Mouse (Mus musculus): ENCODE data around the gene Alcam.

Gene Alcam

DNA sequence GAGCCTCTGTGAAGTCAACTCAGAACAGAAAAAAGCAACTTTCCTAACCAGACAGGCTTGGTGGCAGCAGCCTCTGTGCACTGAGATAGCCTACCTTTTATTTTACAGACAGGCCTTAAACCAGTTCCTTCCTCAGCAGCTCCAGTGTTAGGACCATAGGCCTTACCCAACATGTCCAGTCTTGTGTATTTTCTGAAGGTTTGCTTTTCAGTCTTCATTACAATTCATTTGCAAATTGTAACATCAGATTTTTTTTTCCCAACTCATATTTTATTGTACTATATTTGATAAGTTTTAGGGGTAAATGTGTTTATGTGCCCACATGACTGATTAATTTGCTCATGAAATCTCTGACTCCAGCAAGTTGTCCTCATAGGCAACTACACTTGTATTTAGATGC, 14.3 kb downstream of the Alcam start:
- DNase-seq = no peak

DNA sequence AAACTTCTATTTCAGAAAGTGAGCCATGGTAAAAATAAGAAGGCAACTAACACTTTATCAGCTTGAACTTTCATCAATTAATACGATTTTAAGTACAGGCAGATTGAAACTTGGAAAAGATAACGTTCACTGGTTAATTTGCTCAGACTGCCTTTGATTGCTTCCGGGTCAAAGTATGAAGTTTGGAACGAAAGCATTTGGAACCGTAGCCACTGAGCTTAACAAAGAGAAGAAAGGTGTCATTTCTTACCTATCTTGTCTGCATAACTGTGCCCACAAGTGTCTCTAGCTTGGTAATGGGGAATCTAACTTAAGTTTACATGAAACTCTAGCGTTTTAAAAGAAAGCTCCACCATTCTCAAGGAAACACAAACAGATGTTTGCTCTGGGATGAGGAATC, 14.9 kb downstream of the Alcam start:
- no peak for DNase-seq

DNA sequence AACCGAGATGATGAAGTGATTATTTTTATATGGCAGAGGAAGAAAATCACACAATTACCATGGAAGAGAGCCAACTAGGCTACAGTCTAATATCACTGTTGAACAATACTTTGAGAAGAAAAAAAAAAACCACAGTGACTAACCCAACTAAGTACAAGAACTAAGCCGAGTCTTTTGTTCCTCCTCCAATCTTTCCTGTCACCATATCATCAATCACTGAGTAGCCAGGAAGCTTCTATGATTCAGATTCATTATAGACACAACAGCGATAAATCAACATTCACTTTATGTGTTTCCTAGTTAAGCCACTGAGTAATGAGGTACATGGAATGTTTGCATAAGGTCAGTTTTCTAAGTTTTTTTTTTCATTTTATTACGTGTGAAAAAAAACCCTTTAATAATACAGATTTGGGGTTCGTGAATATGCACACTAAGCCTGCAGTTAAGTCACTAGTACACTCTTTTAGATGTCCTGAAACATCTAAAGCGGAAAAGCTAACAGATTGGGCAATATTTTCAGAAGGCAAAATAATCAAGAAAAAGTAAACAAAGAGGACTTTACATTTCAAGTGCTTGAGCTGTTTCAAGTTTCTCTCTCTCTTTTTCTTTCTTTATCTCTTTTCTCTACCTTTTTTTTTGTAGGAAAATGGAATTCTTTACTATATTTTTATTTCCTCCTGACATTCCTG, 15.5 kb downstream of the Alcam start:
- no peak for DNase-seq

DNA sequence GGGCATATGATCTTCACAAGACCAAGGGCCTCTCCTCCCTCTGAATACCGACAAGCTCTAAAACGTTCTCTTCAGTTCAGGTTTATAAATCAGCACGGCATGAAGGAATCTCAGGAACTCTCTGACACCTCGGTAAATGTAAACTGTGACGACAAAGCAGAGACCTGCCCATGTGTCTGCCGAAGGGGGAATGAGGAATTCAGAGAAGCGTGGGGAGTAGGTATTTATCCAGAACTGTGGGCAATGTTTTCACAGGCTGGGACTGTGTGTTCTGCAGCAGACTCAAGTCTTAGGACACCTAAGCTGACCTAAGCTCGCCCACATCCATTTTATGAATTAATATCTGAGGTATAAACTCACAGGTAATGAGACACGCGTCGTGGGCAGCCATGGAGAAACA, 20.7 kb downstream of the Alcam start:
- DNase-seq = peak in 1 of 2 experiments; percentile 34

DNA sequence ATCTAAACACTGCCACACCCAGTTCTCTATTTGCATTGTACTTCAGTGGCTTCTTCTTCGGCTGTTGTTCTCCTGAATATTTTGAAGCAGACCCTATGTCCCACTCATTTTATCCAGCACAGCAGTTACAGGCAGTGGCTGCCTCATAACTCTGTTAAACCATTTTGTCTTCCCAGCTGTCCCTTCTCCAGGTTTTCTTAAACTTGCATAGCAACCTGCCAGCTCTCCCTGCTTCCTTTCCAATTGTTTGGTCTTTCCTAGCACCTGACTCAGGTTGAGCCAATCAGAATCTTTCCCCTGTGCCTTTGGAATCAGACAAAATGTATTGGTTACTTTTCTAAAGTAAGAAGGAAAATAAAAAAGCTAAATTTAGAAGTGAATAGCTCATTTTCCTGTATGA, 21.8 kb downstream of the Alcam start:
- DNase-seq = no peak

DNA sequence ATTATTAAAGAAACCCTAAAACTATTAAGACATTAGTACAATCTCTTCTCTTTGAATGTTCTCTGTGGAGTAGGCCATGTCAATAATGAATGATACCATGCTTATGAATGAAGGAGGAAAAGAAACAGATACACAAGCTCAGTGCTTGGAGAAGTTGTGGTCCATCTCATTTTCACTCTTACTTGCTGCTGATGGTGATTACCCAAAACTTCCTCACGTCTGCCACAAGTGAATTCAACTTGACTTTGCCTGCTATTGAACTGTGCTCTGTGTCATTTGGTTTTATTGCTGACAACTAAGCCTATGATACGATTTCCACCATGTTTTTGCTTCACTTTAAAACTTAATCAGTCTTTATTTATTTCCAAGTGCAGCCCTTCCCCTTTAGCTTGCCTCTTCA, 22.3 kb downstream of the Alcam start:
- DNase-seq = no peak

DNA sequence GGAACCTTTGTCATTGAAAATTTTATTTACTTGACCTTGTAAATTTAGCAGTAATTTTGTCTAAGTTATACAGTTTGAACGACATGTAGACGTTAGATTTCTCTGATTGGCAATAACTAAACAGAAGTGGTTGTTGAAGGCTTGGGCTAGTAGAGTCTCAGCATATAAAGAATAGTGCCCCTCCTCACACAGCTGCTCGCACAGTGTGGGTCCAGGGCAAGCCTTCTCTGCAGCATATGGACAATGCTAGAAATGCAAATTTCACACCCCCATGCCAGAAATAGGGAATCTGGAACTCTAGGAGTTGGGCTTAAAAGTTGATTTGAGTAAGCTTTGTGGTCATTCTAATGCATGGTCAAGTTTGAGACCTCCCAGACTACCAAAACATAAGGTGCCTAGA, 23.8 kb downstream of the Alcam start:
- no peak for DNase-seq

DNA sequence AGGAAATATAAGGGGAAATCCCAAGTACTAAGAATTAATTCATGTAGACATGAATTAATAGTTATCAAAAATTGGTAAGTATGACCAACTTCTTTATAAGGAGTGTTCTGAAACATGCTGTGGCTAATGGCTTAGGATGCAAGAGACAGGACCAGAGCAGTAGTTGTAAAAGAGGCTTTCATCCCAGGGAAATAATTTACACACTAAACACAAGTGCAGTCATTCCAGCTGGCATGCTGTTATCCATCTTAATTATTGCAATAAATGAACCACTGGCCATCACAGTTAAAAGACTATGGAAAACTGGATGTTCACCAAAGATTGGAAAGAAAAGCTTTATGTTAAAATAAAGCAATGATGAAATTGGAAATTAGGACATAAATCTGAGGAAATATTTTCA, 24.2 kb downstream of the Alcam start:
- DNase-seq = no peak

DNA sequence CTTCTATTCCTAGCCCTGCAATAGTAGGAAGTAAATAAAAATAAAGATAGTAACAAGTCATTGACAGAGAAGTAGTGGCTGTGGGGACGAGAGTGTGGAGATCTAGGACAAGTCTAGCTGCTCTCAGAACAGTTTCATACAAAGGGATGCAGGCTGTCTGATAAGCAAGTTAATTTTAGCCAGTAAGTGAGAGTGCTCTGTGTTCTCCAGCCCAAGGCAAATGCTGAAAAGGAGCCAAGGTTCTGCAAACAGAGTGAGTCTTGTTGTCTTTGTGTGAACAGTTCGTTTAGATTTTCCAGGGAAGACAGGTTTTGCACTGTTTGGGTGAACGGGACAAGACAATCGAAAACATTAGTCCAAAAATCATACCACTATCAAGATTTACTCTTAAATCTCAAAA, 25.4 kb downstream of the Alcam start:
- peak in 1 of 2 experiments; percentile 17 for DNase-seq

DNA sequence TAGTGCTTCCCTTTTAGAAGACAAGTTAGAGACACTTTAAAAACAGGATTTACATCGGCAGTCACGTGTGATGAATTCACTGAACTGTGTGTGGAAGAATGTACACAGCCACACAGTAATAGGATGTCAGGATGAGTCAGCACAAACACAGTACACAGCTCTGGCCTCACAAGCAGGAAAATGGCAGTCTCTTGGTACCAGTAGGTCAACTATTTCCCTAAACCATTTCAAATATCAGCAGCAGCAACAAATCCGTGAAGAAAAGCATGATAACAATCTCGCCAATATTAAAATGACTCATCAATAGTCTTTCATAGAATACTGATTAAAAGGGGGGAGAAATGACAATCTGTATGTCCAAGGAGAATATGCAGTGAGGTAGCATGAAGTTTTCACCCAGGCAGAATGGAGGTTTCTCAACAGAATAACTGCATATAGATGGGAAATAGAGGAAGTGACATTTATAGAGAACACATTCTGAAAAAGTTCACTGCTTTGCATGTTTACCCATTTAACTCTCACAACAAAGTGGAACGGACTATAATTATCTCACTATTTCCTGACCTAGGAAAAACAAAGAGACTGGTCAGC, 35.2 kb downstream of the Alcam start:
- DNase-seq = peak in 1 of 2 experiments; percentile 11

DNA sequence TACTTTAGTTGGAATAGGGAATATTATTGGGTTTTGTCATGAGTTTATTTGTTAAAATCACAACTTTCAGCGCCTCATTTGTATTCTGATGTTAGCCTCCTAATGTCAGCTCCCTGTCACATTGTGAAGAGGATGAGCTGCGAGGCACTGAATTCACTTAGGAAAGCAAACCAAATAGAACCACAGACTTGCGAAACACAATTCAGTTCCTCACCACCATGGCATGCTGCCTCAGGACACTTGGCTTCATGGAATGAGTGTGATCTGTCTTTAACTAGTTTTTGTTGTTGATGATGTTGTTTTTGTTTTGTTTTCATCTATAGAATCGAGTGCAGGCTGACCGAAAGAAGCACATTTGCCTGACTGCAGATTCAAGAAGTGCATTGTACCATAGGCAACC, 35.9 kb downstream of the Alcam start:
- peak in 1 of 2 experiments; percentile 24 for DNase-seq

DNA sequence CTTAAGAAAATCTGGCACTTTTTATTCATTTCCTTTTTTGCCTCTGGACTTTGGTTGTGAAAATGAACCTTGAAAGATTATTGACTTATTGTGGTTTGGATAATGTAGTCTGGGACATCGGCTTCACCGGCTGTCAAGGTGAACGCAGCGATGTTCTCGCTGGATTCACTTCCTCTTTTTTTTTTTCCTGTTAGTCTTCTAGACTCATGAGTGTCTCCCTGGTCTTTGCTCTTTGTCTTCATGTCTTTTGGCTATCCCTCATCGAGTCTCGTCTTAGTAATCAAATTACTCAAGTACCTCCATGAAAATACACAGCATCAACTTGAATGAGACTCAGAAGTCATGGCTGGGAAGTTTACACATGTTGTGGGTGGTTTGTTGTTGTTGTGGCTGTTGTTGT, 36.7 kb downstream of the Alcam start:
- DNase-seq = no peak

DNA sequence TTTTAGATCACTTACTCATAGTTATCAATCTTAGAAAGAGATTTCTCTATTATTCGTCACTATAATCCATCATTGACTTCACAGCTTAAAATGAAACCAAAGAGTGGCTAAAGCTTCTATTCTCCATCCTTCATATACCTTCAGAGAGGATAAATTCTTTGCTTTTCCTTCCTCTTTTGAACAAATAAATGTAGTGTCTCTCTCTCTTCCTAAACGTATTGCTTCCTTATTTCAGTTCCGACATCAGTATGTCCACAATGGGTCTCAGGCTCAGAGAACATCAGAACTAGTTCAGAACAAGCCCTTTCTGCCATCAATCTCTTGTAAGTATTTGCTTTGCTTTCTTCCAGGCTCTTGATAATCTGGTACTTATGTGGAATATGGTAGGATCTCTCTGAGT, 40.2 kb downstream of the Alcam start:
- no peak for DNase-seq

DNA sequence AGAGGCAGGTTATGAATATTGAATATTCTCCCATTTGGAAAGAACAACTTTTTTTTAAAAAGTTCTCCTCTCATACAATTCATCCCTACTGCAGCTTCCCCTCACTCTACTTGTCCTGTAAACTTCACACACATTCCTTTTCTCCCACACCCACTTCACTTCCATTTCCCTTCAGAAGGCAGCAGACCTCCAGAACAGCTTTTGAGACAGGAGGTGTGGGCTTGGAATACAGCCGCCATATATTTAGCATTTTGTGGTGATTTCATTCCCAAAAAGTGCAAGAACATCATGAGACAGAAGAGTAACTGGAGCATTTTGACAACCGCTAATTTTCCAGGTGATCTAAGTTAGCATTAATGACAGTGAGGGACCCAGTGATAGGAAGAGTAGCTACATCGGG, 47.8 kb downstream of the Alcam start:
- no peak for DNase-seq

DNA sequence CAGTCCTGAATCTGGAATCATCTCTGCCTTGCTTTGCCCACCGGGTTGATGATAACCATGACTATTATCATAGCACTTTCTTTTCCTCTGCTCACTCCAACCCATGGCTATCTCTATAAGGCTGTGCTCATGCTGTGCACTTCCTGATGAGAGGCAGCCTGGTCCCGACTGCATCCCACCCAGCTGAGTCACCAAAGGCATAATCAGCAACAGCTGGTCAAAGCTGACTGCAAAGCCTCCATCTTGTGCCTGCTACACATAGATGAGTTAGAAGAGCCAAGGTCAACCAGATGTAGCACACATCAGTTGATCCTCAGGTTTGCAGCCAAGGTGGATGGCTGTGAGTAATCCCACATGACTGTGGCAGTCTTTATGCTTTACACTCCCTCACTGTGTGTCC, 48.6 kb downstream of the Alcam start:
- DNase-seq = no peak

DNA sequence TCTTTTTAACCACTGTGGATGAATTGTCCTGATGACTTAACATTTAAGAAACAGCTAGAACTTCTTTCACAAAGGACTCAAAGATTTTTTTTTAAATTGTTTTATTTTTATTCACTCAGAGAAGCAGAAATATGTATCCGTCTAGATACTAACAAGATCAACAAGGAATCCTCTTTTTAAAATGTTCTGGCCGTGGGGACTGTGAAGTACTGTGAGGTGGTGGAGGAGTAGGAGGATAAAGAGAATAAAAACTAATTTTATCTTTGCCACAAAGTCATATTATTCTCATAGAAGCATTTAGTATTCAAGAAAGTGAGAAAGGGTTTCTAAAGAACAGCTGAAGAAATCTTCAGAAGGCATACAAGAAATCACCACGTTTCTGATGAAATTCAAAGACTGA, 54.8 kb downstream of the Alcam start:
- no peak for DNase-seq

DNA sequence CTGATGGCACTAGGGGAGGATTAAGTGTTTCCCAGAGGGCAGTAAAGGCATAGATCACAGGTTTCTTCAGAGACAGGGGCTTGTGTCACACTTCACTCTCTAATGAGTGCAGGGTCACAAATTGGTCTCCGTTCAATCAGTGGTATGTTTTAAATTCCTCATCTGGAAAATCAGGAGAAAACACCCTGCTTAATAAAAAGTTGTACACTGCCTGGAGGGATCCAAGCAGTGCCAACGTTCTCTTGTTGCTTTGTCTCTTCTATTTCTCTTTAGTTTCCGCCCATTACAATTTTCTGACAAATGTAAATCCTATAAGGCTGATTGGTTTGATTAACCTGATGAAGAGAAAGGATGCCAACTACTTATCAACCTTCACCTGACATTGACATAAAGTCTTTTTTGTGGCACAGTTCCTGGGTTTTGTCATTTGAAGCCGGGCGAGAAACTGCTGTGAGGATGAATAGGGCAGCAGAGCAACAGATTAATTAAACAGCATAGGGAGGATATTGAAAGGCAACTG, 67.0 kb downstream of the Alcam start:
- DNase-seq = no peak

DNA sequence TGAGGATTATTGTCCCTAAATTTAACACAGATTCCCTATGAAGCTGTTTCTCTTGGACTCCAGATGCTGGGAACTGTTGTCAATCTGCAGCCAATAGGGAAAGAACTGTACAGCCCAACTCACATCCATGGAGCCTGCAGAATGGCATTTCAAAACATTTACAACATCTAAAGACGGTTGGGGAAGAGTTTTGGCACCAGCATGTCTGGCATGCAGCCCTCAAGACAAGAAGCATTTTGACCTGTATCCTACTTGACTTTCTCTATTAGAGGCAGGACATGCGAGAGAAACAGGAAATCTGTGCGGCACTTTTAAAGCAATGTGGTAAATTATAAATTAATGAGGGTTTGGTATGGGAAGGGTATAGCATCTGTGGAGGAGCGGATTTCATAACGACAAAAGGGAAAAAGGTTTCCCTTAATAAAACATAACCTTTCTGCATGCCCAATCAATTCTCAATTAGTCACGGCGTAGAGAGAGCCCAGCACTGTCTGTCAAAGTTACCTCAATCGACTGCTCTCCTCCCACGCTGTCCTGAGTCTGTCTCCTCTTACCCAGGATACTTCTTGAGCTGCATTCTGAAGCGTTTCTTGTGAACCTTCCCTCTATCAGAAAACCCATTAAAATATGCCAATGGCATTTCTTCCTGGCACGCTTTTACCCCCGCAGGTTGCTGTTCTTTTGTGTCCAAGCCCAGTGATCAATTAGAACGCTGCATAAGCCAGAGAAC, 70.3 kb downstream of the Alcam start:
- DNase-seq = peak; percentile 6 to 26

DNA sequence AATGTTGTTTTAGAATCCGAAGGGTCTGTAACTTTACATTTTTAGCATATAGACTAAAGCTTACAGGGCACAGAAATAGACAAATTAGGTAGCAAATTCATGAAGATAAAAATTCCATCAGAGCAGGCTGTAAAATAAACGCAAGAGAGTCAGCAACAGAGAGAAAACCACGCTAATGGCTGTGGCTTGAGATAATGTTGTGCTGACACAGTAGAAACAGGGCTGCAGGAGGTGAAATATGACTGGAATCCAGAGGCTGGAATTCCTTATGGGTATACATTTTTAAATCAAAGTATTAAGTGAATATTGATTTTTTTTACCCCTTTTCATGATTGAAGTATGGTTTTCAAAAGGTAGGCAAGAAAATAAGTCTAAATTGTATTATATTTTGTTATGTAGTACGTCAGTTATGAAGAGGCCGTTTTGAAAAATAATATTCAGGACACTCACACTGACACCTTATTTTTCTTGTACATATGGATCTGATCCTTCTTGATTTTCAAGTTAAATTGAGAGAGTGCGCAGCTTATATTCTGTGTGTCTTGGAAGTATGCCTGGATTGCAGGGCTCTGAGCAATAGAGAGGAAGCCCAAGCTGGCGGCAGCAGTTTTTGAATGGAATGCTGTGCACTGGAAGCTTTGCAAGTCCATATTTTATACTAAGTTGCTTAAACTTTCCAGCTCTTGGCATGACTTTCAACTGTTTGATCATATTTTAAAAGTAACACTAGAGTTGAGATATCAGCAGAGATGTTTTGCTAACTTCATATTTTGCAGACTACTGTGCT, 74.9 kb downstream of the Alcam start:
- DNase-seq = no peak

DNA sequence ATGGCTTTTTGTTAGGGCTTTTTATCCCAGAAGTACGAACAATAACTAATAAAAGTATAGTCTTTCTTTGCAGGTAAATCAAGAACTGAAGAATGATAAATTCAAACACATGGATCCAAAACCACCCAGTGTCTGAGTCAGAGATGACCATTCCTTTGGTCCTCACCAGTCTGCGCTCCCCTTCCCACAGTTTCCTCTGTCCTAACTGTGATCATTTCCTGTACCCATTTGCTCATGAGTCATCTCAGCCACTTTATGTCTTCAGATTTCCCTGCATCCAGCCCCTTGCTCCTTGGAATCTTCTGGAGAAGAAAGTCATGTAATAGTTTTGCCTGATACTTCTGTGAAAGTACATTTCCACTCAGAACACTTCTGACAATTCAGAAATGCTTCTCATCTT, 77.0 kb downstream of the Alcam start:
- DNase-seq = no peak

DNA sequence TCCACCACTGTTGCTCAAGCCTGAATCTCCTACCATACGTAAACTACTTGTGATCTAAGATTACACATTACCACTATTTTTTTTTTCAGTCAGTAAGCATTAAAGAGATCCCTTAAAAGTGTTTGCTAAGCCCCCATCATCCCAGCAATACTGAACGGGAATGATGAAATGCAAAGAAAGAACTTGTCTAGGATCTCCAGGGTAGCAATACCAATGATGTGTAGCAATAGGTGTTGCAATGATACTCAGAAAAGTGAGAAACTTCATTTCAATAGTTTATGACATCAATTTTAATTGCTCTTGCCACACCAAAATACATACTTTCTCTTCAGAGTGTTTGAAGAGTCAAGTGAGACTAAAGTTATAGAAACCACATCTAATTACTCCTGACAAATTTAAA, 81.9 kb downstream of the Alcam start:
- no peak for DNase-seq

DNA sequence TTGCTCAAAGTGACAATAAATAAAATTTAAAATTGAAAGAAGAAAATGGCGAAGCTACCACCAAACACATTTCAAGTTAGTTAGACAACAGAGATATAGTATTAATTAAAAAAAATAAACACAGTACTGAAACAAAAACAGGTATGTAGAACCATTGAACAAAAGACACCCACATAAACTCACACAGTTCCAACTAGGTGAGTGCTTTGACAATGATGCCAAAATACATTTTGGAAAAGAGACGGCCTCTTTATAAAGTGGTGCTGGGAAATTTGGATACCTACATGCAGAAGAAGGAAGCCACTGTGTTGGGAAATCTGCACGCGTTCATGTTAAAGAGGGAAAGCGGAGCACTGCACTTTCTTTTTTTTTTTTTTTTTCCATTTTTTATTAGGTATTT, 85.4 kb downstream of the Alcam start:
- no peak for DNase-seq

DNA sequence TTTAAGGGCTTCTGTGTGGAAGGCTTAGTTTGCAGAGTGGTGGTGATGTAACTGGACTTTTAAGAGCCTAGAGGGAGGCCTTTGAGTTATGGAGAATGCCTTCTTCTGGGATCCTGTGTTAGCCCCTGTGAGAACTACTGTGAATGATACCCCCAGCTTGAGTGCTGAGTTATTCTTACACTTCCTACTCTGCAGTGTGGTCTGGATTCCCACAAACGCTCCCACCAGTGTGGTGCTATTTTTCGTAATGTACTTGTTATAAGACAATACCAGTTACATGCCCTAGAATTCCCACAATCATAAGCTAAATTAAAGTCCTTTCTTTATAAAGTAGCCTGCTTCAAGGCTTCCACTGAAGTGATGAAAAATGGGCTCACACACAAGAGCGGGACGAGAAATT, 87.0 kb downstream of the Alcam start:
- no peak for DNase-seq
